Mouse (Mus musculus): ENCODE measurements at regions not wholly inside any gene's neighbourhood (a gene's known extent, or its start where the extent isn't known, plus 50 kb on each side); places are given as distances from the start of the nearest gene placed in this dataset.
A peak's percentile ranks its signal among the peaks of the same experiment; 100 is the strongest.
"Not testable (repeated sequence)": the region's sequence is repeated elsewhere in the genome, so short reads cannot be mapped to it uniquely, and the experiment has no call there.

DNA sequence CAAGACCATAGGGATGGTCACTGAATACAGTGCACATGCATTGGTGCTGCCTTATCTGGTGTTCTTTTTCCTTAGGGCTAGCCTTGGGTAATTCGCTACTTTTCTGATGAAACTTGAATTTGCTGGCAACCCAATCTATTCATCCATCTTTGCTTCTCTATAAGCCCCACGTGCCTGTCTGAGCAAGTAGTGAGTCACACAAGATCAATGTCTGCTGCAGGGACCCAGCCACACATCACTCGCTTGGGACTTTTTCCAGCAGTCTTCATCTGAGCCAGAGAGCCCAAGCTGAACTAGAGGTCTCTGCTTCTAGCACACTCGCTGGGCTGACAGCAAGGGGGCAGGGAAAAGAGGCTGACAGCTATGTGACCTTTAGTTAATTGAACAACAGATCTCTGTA lies 464.3 kb upstream of the Nmur2 start:
- DNase-seq (ENCODE audit: low spot score in 2 of 2), result no peak
- intact Hi-C loops (cut with DNase I), result no loop called here

DNA sequence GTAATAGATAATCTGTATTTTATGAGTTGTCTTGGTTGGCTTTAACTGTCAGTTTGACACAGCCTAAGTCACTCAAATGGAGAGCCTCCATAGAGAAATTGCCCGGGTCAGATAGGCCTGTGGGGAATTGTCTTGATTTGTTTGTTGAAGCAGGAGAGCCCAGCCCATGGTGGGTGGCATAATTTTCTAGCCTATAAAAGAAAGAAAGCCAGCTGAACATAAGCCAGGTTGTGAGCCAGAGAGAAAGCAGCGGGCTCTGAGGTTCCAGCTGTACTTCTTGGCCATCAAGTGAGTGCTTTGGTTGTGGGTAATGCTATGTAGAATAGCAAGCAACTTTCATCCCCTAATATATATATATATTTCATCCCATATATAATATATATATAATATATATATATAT lies 474.1 kb upstream of the Nmur2 start:
- intact Hi-C loops (cut with DNase I), result no loop called here
- no peak for DNase-seq (ENCODE audit: low spot score in 2 of 2)

DNA sequence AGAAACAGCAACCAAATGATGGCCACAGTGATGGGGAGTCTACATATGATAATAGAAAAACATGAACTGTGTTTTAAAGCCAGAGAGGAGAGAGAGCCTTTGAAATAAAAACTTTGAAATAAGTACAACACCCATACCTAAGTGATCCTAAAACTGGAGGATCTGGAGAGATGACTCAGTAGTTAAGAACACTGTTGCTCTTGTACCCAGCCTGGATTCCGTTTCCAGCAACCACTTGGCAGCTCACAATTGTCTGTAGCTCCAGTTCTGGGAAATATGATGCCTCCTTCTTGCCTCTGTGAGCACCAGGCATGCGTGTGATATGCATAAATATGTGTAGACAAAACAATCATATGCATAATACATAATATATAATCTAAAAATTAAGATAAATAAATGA lies 477.7 kb upstream of the Nmur2 start:
- intact Hi-C loops (cut with DNase I), result no loop called here
- DNase-seq (ENCODE audit: low spot score in 2 of 2), result no peak

DNA sequence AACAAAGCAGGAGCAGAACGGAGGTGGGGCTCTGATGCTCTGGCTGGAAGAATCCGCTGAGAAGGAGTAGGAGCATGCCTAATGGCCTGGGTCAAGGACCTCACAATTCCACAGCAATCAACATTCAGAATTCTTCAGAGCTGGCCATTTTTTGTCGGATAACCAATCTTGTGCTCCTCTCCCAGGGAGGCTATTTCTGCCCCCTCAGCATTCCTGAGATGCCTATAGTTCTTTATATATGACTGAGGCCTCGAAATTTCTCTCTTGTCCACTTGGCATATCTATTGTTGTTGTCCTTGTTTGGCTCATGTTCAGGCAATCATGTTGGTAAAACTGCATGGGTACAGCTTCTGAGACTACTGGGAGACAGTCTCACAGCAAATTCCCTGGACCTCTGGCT lies 460.5 kb upstream of the Gria1 start:
- DNase-seq (ENCODE audit: low spot score in 2 of 2), result no peak
- intact Hi-C loops (cut with DNase I), result no loop called here

DNA sequence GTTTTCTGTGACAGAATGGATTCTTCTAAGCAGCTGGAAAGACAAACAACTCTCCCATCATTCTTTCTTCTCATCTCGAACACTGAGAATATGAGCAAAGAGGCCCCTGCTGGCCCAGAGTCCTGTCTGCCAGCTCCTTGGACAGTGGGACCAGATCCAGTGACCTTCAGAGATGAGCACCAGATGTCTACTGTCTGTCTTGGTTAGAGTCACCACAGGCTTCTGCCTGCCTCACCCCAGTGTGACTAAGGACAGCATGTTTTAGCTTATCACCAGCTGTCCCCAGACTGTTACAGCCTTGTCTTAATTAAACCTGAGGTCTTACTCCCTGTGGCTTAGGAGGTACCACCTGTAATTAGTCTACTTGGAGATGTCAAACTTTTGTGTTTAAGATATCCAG lies 454.9 kb upstream of the Gria1 start:
- intact Hi-C loops (cut with DNase I), result no loop called here
- no peak for DNase-seq (ENCODE audit: low spot score in 2 of 2)

DNA sequence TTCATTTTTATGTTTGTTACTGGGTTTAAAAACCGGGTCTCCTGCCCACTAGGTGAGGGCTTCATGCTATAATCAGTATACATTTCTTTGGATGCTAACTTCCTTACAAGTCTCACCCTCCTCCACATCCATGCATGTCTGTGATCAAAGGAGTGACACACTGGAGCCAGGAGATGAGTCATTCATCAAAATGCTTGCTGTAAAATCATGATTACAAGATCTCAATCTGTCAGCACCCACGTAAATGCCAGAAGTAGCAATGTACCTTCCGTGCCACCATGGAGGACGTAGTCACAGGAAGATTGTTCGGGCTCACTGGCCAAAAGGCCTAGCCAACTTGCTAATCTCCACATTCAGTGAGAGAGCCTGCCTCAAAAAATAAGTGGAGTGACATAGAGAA lies 431.2 kb upstream of the Gria1 start:
- peak in 1 of 2 experiments; percentile 12 for DNase-seq (ENCODE audit: low spot score in 2 of 2)
- intact Hi-C loops (cut with DNase I), result no loop called here

DNA sequence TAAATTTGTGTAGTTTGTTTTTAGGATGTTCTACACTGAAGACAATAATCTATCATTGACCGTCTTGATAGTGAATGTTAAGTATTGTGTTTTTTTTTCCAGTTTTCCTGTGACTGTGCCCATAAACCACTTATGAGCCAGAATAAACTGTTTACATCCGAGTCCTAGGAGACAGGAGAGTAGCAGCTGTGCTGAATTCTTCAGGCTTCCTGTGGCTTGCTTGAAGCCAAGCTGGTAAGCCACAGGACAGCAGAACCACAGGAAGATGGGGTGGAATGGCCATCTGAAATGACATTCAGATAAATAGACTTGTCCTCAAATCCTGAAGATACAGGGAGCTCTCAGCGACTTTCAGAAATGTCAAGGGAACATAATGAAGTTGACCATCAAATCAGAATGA lies 428.1 kb upstream of the Gria1 start:
- intact Hi-C loops (cut with DNase I), result no loop called here
- DNase-seq (ENCODE audit: low spot score in 2 of 2), result no peak

DNA sequence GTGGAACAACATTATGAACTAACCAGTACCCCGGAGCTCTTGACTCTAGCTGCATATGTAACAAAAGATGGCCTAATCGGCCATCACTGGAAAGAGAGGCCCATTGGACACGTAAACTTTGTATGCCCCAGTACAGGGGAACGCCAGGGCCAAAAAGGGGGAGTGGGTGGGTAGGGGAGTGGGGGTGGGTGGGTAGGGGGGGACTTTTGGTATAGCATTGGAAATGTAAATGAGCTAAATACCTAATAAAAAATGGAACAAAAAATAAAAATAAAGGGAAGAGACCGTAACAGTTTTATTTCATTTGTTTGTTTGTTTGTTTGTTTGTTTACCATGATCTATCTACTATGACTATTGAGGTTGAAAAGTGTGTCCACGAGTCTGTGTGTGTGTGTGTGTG lies 417.8 kb upstream of the Gria1 start:
- intact Hi-C loops (cut with DNase I); DNase-seq (ENCODE audit: low spot score in 2 of 2): not testable (repeated sequence)

DNA sequence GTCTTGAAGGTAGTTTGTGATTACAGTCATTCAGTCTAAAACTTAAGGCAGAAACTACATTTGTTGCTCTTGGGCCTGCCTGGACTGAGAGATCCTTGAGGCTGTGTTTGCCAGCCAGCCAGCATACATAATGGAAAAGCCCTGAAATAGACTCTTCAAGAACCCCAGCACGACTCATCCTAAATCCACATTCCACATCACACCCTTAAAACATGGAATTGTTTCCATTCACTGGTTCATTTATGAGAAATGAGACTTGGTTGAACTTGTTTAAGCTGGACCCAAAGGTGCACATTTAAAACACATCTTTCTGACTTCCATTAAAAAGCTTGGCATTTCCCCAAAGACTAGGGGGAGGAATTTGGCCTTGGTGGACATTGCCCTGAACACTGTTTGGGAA lies 407.4 kb upstream of the Gria1 start:
- intact Hi-C loops (cut with DNase I), result no loop called here
- no peak for DNase-seq (ENCODE audit: low spot score in 2 of 2)

DNA sequence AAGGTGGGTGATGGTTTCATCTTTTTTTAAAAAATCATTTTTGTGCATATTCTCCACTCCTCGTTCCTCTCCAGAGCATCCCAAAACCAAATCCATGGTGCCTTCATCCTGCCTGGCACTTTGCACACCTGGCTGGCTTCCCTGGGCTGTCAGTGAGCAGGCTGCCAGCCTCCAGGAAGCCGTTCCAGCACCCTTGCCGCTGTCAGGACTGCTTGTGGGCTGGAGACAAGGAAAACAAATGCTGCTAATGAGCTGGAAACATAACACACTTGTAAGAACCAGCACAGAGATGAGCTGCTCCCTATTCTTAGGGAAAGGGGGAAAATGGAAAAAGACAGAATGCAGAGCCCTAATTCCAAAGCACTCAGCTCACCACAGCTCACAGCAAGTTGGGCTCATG lies 383.5 kb upstream of the Gria1 start:
- peak; percentile 17 to 22 for DNase-seq (ENCODE audit: low spot score in 2 of 2)
- intact Hi-C loops (cut with DNase I), result no loop called here

DNA sequence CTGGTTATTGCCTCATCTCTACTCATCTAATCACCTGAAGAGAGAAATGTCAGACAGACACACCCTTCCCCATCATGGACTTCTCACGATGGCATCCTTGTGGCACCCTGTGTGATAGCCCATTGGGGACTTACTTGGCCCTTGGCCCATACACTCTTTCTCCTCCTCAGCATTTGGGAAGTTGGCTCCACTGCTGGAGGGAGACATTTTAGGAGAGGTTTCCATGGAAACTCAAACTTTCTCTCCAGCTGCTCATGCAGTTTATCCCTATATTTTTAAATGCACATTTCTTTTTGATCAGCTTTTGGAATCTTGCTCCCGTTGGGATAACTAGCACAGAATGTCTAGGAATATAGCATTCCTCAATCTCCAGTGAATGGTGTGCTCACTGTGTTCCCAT lies 377.7 kb upstream of the Gria1 start:
- no peak for DNase-seq (ENCODE audit: low spot score in 2 of 2)

DNA sequence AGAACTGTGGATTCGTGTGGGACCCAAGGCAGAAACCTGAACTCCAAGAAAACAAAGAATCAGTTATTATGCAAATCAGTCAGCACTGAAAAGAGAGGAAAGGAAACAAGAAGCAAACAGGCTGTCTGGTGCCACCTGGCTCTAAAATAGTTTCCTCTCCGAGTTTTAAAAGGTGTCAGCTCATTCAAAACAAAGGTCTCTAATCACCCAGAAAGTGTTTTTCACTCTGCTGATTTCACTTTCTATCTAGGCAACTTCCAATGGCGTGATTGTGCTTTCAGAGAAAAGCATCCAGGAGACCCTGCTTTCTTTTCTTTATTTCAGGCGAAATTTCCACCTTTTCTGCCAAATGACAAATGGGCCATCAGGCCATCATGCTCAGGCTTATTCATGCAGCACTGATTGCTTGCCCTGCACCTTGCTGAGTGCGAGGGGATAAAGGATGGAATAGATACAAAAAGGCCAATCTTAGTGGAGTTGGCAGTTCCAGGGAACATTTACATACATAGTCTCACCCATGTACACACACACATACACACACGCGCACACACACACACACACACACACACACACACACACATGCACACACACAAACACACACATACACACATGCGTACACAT lies 374.5 kb upstream of the Gria1 start:
- no peak for DNase-seq (ENCODE audit: low spot score in 2 of 2)
- intact Hi-C loops (cut with DNase I), result no loop called here

More for the DNA sequence above, 377.7 kb upstream of the Gria1 start:
- intact Hi-C loops (cut with DNase I), result no loop called here

DNA sequence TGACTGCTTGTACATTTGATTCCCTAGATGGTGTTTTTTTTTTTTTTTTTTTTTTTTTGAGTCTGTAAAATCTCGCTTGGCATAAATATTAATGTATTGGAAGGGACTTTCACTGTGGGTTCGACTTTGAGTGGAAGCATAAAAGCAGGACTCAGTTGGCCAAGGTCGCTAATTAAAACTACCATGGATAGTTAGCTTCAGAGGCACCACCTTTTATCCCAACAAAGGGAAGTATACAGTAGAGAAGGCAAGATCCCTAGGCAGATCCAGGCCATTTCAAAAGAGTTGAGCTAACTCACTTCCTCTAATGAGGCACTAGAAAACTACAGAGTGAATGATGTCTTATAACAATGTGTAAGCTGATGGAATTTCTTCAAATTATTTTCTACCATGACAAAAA lies 369.5 kb upstream of the Gria1 start:
- intact Hi-C loops (cut with DNase I), result no loop called here
- DNase-seq (ENCODE audit: low spot score in 2 of 2), result no peak

All from left cerebral cortex, postnatal 36 days (tissue).